Mouse (Mus musculus) lung, adult 2 months (tissue): ENCODE data around the gene Il4.

ENCODE experiments used
- CTCF ChIP-seq: fragments of 200-500 bp; IDR thresholded peaks from 2 replicates; pipeline ENCODE4 v1.5.1; 2011; ENCODE audit warnings: mild to moderate bottlenecking, low read length, control low read depth; ENCODE audit not compliant: insufficient read depth
- POLR2A ChIP-seq: fragments of 200-500 bp; IDR thresholded peaks from 2 replicates; pipeline ENCODE4 v1.6.1; 2011; ENCODE audit warnings: low read depth, mild to moderate bottlenecking, control low read depth, low read length, borderline replicate concordance; ENCODE audit errors: extremely low read depth

DNA sequence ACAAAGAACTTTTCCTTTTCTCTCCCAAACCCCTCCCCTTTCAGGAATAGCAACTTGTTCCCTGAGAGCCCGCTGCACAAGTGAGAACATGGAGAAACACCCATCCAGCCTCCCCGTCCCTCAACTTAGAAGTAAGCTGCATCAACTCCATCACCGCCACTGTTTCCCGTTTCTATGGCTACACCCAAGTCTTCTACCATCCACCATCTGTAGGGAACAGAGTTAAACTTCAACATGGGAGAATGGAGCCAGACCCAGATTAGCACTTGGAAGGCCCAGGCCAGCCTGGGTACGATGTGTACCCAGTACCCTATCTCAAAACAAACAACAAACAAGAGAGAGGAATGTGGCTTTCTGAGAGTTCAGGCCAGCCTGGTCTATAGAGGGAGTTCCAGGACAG, 45.6 kb upstream of the Il4 start:
- TF ChIP-seq CTCF (no peak), POLR2A (no peak)
